8 mouse cellular contexts compared by ENCODE assay signal in the genomic region with DNA sequence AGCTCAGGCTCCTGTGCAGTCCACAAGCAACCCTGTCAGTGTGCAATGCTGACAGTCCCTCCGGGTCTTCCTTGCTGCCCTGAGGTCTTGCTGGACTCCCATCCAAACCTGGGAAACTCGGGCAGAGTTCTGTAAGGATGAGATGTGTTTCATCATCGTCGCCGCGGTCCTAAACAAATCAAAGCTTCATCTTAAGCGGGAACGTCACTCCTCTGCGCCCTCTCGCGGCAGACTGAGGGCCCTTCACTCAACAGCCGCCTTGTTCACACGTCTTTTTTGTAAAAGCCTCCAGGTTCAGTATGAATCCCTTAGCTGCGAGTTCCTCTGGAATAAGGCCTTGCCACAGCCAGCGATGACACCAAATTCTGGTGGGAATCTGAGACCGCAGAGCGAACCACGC. TPM values are rescaled to one million over a fixed set of nuclear protein-coding genes. Genes with fewer than 3 reads are reported as not detected.
A peak's percentile ranks its signal among the peaks of the same experiment; 100 is the strongest.
DNase-seq lines count a peak whose midpoint lies in the region; ATAC-seq and TF ChIP-seq lines count a peak whose summit lies in the region.

No protein-coding gene starts in this region.

- H3K4me1 ChIP-seq in ES-E14 (ENCODE audit: control insufficient read depth in 2 of 2, insufficient read depth in 2 of 2, low read length in 2 of 2, poor library complexity in 1 of 2): peaks cover 1 to 4% of the 10 kb centered on the region in 2 experiments; a peak in 2 of 4 replicates
- peaks cover 4% of the 10 kb centered on the region; the same call in 1 of the 2 replicates for H3K4me1 ChIP-seq in forebrain, embryonic 16.5 days (replicated peaks; ENCODE audit: control insufficient read depth, insufficient read depth, low read length)
- H3K4me1 ChIP-seq in lung, embryonic 16.5 days (replicated peaks; ENCODE audit: control insufficient read depth, insufficient read depth, low read length): no peaks in the 10 kb centered on the region

- H3K36me3 ChIP-seq in ES-E14 (ENCODE audit: control insufficient read depth, insufficient read depth, low read length, poor library complexity, severe bottlenecking): no peaks in the 10 kb centered on the region
- no peaks in the 10 kb centered on the region for H3K36me3 ChIP-seq in forebrain, embryonic 16.5 days (ENCODE audit: control insufficient read depth, insufficient read depth)
- H3K36me3 ChIP-seq in lung, embryonic 16.5 days (ENCODE audit: control insufficient read depth, insufficient read depth, low read length): no peaks in the 10 kb centered on the region

- no peak overlapping the region for H3K27ac ChIP-seq in ES-E14 (ENCODE audit: insufficient read depth, low read depth, low read length, poor library complexity, severe bottlenecking)
- no peak overlapping the region for H3K27ac ChIP-seq in forebrain, embryonic 16.5 days (ENCODE audit: low read length)
- H3K27ac ChIP-seq in lung, embryonic 16.5 days (ENCODE audit: low read length): no peak overlapping the region

- no peaks in the 10 kb centered on the region for H3K27me3 ChIP-seq in forebrain, embryonic 16.5 days (replicated peaks; ENCODE audit: control insufficient read depth, insufficient read depth, low read length)
- H3K27me3 ChIP-seq in lung, embryonic 16.5 days (ENCODE audit: control insufficient read depth, insufficient read depth, low read depth, low read length): peaks cover 6% of the 10 kb centered on the region

- H3K4me2 ChIP-seq in forebrain, embryonic 16.5 days (ENCODE audit: low read length): peak overlapping the region; percentile 67
- H3K4me2 ChIP-seq in lung, embryonic 16.5 days (ENCODE audit: low read depth, low read length): peak overlapping the region; percentile 56

- in situ Hi-C loops in ES-E14 (cut with MboI; ENCODE audit: low sequenced_read_pairs in 2 of 2, unreplicated experiment in 2 of 2): no loop called here

- no peaks in the 10 kb centered on the region for H3K9me3 ChIP-seq in ES-E14 (ENCODE audit: control insufficient read depth, insufficient read depth, low read depth, low read length)
- H3K9me3 ChIP-seq in forebrain, embryonic 16.5 days (ENCODE audit: control insufficient read depth, low read length): no peaks in the 10 kb centered on the region
- H3K9me3 ChIP-seq in lung, embryonic 16.5 days (ENCODE audit: control insufficient read depth, low read length): no peaks in the 10 kb centered on the region

- peak; percentile 78 for DNase-seq in ES-E14 (ENCODE audit: low read depth, low spot score)
- peak; percentile 70 for DNase-seq in cerebellum, adult 11-12 months
- peak; percentile 38 to 72 for DNase-seq in layer of hippocampus, adult 8-10 months (ENCODE audit: low spot score in 2 of 2)
- DNase-seq in ovary, postnatal 14 days (ENCODE audit: low spot score): peak; percentile 58
- peak; percentile 51 to 61 for DNase-seq in thymus, postnatal 36 days

- H3K9ac ChIP-seq in ES-E14 (ENCODE audit: insufficient read depth, low read depth, low read length, poor library complexity, severe bottlenecking): peak overlapping the region; percentile 53
- H3K9ac ChIP-seq in forebrain, embryonic 16.5 days (replicated peaks; ENCODE audit: low read depth, low read length): peak overlapping the region; percentile 62
- no peak overlapping the region for H3K9ac ChIP-seq in lung, embryonic 16.5 days (ENCODE audit: low read length)

- ATAC-seq in forebrain, embryonic 16.5 days: peak; percentile 63; the same call in 1 of the 2 replicates
- ATAC-seq in hematopoietic stem cell, adult 5-6 weeks (replicated peaks in 1 of 2; ENCODE audit: insufficient read depth in 1 of 2, low FRiP score in 2 of 2, low TSS enrichment in 1 of 2, low read depth in 1 of 2, poor library complexity in 2 of 2, severe bottlenecking in 2 of 2): peak; percentile 36 to 57; a peak in 1 of 4 replicates
- peak; percentile 60; the same call in 1 of the 2 replicates for ATAC-seq in lung, embryonic 16.5 days (ENCODE audit: low read depth)

- peak overlapping the region; percentile 12 to 50; a peak in 2 of 4 replicates for H3K4me3 ChIP-seq in ES-E14 (ENCODE audit: insufficient read depth in 1 of 2, low read depth in 1 of 2, low read length in 2 of 2, poor library complexity in 1 of 2, severe bottlenecking in 1 of 2)
- H3K4me3 ChIP-seq in forebrain, embryonic 16.5 days (replicated peaks; ENCODE audit: low read length): peak overlapping the region; percentile 35
- H3K4me3 ChIP-seq in lung, embryonic 16.5 days (ENCODE audit: low read length): peak overlapping the region; percentile 21; the same call in 1 of the 2 replicates

- WGBS in forebrain, embryonic 16.5 days: 4% methylated on average over 18 of the region's 18 CpGs
- WGBS in lung, embryonic 16.5 days: 4% methylated on average over 18 of the region's 18 CpGs

TF ChIP-seq in ES-E14, 5 proteins besides CTCF, POLR2A, EP300 and RAD21:
- TF ChIP-seq ZNF384 (IDR thresholded peaks at IDR 0.05; ENCODE audit: low read depth, low read length) (no peak), HCFC1 (IDR thresholded peaks at IDR 0.05; ENCODE audit: borderline replicate concordance, insufficient read depth, low read length) (no peak), MAFK (IDR thresholded peaks at IDR 0.05; ENCODE audit: insufficient read depth, low read depth, low read length) (no peak), ZC3H11A (IDR thresholded peaks at IDR 0.05; ENCODE audit: borderline replicate concordance, low read depth, low read length) (peak; percentile 62), CHD2 (IDR thresholded peaks at IDR 0.05; ENCODE audit: low read depth, low read length) (no peak)

RNA-seq across cellular contexts. Expression of a gene that starts 0.8 kb away (rescaled TPM):
- 0.05 TPM in 1 of 2 replicates, not detected in the other for total RNA-seq in ES-E14 (2012; rRNA removed)
- 2.0 and 2.5 TPM in 2 replicates for polyA plus RNA-seq in forebrain, embryonic 16.5 days (2015; fragmentation: Nextera tagmentation; extraction: Ambion mirVana)
- not detected in 2 replicates for total RNA-seq in hematopoietic stem cell, adult 5-6 weeks (2017)
- total RNA-seq in layer of hippocampus, adult 8-10 months (2022): under 1 TPM; 0.61 to 0.98 (median 0.82) TPM
- 0.06 and 0.11 TPM in 2 replicates for polyA plus RNA-seq in lung, embryonic 16.5 days (2015; fragmentation: Nextera tagmentation; extraction: Ambion mirVana)

RNA-seq across cellular contexts. Expression of a gene that starts 5.8 kb away (rescaled TPM):
- total RNA-seq in ES-E14 (2012; rRNA removed): not detected in 2 replicates
- polyA plus RNA-seq in forebrain, embryonic 16.5 days (2015; fragmentation: Nextera tagmentation; extraction: Ambion mirVana): not detected in 2 replicates
- 0.65 TPM in 1 of 2 replicates, not detected in the other for total RNA-seq in hematopoietic stem cell, adult 5-6 weeks (2017)
- total RNA-seq in layer of hippocampus, adult 8-10 months (2022): not detected
- polyA plus RNA-seq in lung, embryonic 16.5 days (2015; fragmentation: Nextera tagmentation; extraction: Ambion mirVana): not detected in 2 replicates

RNA-seq across cellular contexts. Expression of a gene that starts 36.0 kb away (rescaled TPM):
- total RNA-seq in ES-E14 (2012; rRNA removed): 103 and 139 TPM in 2 replicates
- 220 and 250 TPM in 2 replicates for polyA plus RNA-seq in forebrain, embryonic 16.5 days (2015; fragmentation: Nextera tagmentation; extraction: Ambion mirVana)
- total RNA-seq in hematopoietic stem cell, adult 5-6 weeks (2017): 62.8 and 67.2 TPM in 2 replicates
- total RNA-seq in layer of hippocampus, adult 8-10 months (2022): 100 to 1,000 TPM; 133 to 155 (median 137) TPM
- polyA plus RNA-seq in lung, embryonic 16.5 days (2015; fragmentation: Nextera tagmentation; extraction: Ambion mirVana): 70.6 and 70.9 TPM in 2 replicates

RNA-seq across cellular contexts. Expression of a gene that starts 37.5 kb away (rescaled TPM):
- total RNA-seq in ES-E14 (2012; rRNA removed): 0.85 and 1.1 TPM in 2 replicates
- polyA plus RNA-seq in forebrain, embryonic 16.5 days (2015; fragmentation: Nextera tagmentation; extraction: Ambion mirVana): 2.8 and 3.5 TPM in 2 replicates
- 52.4 and 61.4 TPM in 2 replicates for total RNA-seq in hematopoietic stem cell, adult 5-6 weeks (2017)
- 1 to 10 TPM; 1.3 to 9.8 (median 4.7) TPM for total RNA-seq in layer of hippocampus, adult 8-10 months (2022)
- 8.3 and 9.3 TPM in 2 replicates for polyA plus RNA-seq in lung, embryonic 16.5 days (2015; fragmentation: Nextera tagmentation; extraction: Ambion mirVana)
